Mouse (Mus musculus) cerebellum, adult 11 months (tissue): ENCODE data around the gene Fam227b.

Source experiments
- DNase-seq: peaks from one replicate; pipeline ENCODE4 v3.0.0; 2022

Fam227b gene

DNA sequence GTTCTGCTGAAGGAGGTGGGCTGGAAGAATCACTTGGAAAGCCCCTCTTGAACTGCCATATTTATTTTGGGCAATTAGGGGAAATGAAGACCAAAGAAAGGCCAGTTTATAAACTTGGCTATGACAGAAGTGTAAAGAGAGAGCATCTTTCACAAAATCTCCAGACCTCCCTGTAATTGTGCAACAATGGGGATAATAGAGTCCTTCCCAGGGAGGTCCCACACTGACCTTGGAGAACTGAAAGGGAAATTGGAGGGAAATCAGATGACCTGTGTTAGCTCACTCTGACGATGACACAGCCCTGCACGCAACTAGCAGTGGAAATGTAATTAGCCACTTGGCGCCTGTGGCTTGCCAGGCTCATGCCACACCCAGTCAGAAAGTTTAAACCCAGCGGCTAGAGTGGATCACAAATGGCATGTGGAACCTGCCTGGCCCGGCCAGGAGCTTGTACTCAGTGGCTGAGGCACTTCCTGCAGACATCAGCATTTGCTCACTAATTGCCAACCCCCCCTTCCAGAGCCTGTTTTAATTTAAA is 175.9 kb downstream of the Fam227b start:
- DNase-seq, result no peak

DNA sequence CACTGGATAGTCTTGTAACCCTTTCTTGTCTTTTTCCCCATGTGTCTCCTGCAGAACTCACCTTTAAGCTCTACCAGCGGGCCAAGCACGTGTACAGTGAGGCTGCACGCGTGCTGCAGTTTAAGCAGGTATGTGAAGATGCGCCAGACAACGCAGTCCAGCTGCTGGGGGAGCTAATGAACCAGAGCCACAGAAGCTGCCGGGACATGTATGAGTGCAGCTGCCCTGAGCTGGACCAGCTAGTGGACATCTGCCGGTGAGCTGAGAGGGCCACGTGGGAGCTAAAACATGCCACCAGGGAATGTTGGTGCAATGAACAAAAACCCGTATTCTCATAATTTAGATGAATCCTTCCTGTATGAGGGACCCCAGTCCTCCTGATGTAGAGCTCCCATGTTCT is 176.6 kb downstream of the Fam227b start:
- DNase-seq, result no peak

DNA sequence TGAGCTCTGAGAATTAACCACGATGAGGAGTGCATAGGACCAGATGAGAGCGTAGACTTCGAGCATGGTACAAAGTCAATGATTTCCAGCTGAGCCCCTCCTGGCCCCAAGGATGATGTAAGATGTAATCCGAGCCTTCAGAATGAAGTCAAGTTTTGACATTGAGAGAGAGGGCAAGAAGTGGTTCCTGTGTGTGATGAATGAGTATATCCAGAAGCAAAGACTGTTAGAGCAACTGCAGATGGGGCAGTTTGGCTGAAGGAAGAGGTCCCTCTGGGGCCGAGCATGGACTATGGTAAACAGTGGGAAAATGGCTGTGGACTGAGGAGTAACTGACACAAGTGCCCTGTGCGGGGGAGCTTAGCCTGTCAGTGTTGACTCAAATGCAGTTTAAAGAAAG is 178.6 kb downstream of the Fam227b start:
- no peak for DNase-seq

DNA sequence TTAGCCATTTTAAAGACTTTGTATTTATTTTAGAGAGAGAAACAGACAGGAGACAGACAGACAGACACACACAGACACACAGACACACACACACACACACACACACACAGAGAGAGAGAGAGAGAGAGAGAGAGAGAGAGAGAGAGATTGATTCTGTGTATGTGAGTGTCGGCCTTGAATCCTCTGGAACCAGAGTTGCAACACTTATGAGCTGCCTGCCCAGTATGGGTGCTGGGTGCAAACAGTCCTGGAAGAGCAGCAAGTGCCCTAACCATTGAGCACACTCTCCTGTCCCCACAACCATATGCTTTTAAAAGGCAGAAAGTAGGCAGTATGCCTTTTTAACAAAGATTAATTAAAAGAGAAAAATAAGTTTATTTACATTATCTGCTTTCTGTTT is 183.0 kb downstream of the Fam227b start:
- DNase-seq, result no peak

DNA sequence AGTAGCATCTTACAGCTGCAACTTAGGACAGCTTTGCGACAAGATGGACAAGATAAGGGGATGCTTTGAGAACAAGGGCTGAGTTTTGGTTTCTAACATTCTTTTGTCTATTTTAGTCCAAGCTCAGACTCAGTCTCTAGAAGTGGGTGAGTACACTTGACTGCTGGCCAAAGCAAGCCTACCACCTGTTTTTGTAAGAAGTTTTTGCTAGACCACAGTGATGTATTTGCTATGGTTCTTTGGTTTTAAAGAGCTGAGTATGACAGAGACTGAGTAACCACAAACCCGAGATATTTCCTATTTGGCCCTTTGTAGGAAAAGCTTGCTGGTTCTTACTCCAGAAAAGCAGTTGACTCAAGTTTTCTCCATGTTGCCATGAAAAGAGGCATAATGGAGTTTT is 203.6 kb downstream of the Fam227b start:
- DNase-seq, result no peak

DNA sequence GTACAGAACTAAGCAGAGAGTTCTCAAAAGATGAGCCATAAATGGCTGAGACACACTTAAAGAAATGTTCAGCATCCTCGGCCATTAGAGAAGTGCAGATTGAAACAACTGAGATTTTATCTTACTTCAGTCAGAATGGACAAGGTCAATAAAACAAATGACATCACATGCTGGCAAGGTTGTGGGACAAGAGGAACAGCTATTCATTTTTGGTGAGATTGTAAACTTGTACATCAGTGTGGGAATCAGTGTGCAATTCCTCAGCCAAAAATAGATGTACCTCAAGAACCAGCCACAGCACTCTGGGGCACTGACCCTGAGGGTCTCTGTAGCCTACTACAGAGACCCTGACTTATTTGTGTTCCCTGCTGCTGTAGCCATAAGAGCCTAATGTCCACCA is 208.5 kb downstream of the Fam227b start:
- DNase-seq, result no peak

DNA sequence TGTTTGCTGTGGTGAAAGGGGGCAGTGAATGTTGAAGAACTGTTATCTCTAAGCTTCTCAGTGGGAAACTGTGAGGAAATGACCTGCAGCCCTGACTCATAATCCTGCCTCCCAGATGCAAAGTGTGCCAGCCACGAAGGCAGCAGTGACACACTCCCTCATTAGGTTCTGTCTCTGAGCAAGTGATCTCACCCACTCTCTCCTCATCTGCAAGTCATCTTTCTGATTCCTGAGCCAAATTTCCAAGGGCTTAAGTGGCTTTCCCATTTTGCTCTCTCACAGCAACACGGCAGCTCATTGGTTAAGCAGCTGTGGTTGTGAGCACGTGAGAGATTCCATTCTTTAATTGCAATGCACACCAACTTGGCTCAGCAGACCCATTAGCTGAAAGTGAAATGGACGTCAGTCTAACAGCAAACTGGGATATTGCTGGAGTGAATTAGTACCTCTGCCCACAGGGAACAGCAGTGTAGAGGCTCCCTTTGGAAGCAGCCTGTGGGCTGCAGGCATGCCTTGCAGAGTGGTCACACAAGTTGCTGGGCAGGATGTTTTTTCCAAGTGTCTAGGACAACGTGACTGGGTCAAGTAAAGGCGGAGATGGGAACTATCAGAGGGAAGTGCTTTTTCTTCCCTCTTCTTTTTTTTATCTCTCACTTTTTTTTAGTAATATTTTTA is 210.6 kb downstream of the Fam227b start:
- no peak for DNase-seq

DNA sequence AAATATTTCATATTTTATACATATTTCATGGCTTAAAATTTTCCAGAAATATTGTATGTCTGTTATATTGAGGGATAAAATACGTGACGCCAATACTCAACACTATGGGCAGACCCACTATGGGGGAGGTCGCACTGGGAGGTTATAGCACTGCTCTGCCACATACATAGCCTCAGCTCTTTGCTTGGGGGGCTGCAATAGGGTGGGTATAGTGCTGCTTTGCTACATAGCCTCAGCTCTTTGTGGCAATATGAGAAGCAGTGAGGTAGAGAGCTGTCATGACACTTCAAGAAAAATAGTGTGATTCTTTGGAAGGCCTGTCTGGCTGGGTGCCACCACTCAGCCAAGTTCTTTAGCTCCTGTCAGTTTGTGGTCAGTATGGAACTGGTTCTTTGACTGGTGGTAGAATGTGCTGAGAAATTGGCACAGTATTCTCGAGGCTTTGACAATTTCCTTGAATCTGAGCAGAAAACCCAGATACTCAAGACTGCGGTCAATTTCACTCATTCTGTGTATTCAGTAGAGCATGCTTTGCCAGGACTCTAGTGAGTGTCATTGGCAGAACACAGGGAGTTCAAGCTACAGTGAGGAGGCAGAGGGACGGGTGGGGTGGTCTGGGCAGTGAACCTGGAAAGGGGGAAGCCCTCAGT is 212.7 kb downstream of the Fam227b start:
- no peak for DNase-seq

DNA sequence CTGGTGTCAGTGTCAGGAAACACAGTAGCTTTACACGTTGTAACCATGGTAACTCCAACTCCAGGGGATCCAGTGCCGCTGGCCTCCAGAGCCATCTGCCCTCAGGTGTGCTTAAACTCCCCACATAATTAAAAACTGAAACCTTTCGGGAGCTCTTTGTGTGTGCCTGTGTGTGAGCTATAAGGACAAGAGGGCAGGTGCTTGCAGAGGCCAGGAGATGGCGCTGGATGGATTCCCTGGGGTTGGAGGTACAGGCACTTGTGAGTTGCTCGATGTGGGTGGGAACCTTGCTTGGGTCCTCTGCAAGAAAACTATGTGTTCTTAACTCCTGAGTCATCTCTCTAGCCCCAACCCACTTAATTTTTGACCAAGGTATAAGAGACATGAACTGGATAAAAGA is 215.4 kb downstream of the Fam227b start:
- no peak for DNase-seq

DNA sequence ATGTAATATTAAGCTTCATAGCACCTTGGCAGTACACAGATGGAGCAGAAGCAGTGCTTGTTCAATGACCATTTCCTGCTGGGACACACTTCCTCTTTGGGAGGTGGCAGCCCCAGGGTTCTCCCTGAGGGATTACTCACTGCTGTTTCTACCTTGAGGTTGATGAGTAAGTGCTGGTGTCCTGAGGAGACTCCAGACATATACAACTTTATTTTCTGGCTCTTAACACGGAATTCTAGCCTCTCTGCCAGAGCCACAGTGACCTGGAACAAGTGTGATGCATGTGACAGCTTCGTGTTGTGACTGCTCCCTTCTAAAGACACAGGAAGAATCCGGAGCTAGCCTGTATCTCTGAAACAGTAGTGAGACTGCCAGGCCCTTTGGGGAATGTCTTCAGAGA is 217.8 kb downstream of the Fam227b start:
- DNase-seq, result no peak
